Mouse (Mus musculus): ENCODE data around the gene Gpx4. TPM values are rescaled to one million over a fixed set of nuclear protein-coding genes. Genes with fewer than 3 reads are reported as not detected.

Gene Gpx4
- polyA plus RNA-seq, 1 experiment from 2014 or later: 747 TPM

GRCm38 (mm10) chr10:80017361-80017760 lies 29.6 kb upstream of the Gpx4 start:
- peaks cover 3% of the 10 kb centered on the region; the same call in 1 of the 2 replicates for H3K36me3 ChIP-seq
- H3K9me3 ChIP-seq (replicated peaks): no peaks in the 10 kb centered on the region
- H3K27me3 ChIP-seq (ENCODE audit: low read depth, poor library complexity, severe bottlenecking): peaks cover 85% of the 10 kb centered on the region
- WGBS: 63% methylated on average over 3 of the region's 3 CpGs
- 0 out of 2 replicates have a peak overlapping the region, but pooled peaks have one; percentile 2 for H3K4me3 ChIP-seq
- peaks cover 35% of the 10 kb centered on the region for H3K4me1 ChIP-seq
- no peak overlapping the region for H3K27ac ChIP-seq (replicated peaks)
- no peak for DNase-seq (ENCODE audit: low spot score)

- Histone ChIP-seq H3K4me3 (0 out of 2 replicates have a peak overlapping the region, but pooled peaks have one; percentile 2), H3K4me1 (peaks cover 35% of the 10 kb centered on the region), H3K9me3 (replicated peaks) (no peaks in the 10 kb centered on the region), H3K36me3 (peaks cover 5% of the 10 kb centered on the region), H3K27ac (replicated peaks) (no peak overlapping the region), H3K27me3 (ENCODE audit: low read depth, poor library complexity, severe bottlenecking) (peaks cover 81% of the 10 kb centered on the region)
- 82% methylated on average over 14 of the region's 14 CpGs for WGBS
- DNase-seq (ENCODE audit: low spot score): no peak
Measured at GRCm38 (mm10) chr10:80017771-80018170, 29.2 kb upstream of the Gpx4 start.

GRCm38 (mm10) chr10:80018739-80019297 lies 28.1 kb upstream of the Gpx4 start:
- H3K27ac ChIP-seq (replicated peaks): peak overlapping the region; percentile 85
- peak; percentile 40 for DNase-seq (ENCODE audit: low spot score)
- H3K4me1 ChIP-seq: peaks cover 35% of the 10 kb centered on the region
- H3K36me3 ChIP-seq: peaks cover 7% of the 10 kb centered on the region
- no peaks in the 10 kb centered on the region for H3K9me3 ChIP-seq (replicated peaks)
- peaks cover 71% of the 10 kb centered on the region for H3K27me3 ChIP-seq (ENCODE audit: low read depth, poor library complexity, severe bottlenecking)
- 6% methylated on average over 14 of the region's 15 CpGs for WGBS
- H3K4me3 ChIP-seq: peak overlapping the region; percentile 49

GRCm38 (mm10) chr10:80019471-80020131 lies 27.4 kb upstream of the Gpx4 start:
- Histone ChIP-seq H3K4me1 (peaks cover 37% of the 10 kb centered on the region), H3K4me3 (peak overlapping the region; percentile 49), H3K36me3 (peaks cover 7% of the 10 kb centered on the region), H3K27ac (replicated peaks) (peak overlapping the region; percentile 85), H3K27me3 (ENCODE audit: low read depth, poor library complexity, severe bottlenecking) (peaks cover 63% of the 10 kb centered on the region), H3K9me3 (replicated peaks) (no peaks in the 10 kb centered on the region)
- DNase-seq (ENCODE audit: low spot score): peak; percentile 57
- 5% methylated on average over 20 of the region's 20 CpGs for WGBS

- Histone ChIP-seq H3K4me1 (peaks cover 34% of the 10 kb centered on the region), H3K27me3 (ENCODE audit: low read depth, poor library complexity, severe bottlenecking) (peaks cover 57% of the 10 kb centered on the region), H3K4me3 (peak overlapping the region; percentile 49), H3K9me3 (replicated peaks) (no peaks in the 10 kb centered on the region), H3K27ac (replicated peaks) (peak overlapping the region; percentile 85; the same call in 1 of the 2 replicates), H3K36me3 (peaks cover 7% of the 10 kb centered on the region)
- 20% methylated on average over 11 of the region's 11 CpGs for WGBS
- no peak for DNase-seq (ENCODE audit: low spot score)
Measured at GRCm38 (mm10) chr10:80020191-80020590, 26.8 kb upstream of the Gpx4 start.

- H3K4me3 ChIP-seq: peak overlapping the region; percentile 49
Measured at GRCm38 (mm10) chr10:80020603-80021319, 26.2 kb upstream of the Gpx4 start.

GRCm38 (mm10) chr10:80021320-80021641 lies 25.7 kb upstream of the Gpx4 start:
- no peak overlapping the region for H3K4me3 ChIP-seq
- H3K27me3 ChIP-seq (ENCODE audit: low read depth, poor library complexity, severe bottlenecking): peaks cover 46% of the 10 kb centered on the region
- WGBS: 92% methylated on average over 13 of the region's 13 CpGs
- peaks cover 7% of the 10 kb centered on the region for H3K36me3 ChIP-seq
- no peak overlapping the region for H3K27ac ChIP-seq (replicated peaks)
- DNase-seq (ENCODE audit: low spot score): no peak
- peaks cover 41% of the 10 kb centered on the region for H3K4me1 ChIP-seq
- no peaks in the 10 kb centered on the region for H3K9me3 ChIP-seq (replicated peaks)

More at GRCm38 (mm10) chr10:80020603-80021319, 26.2 kb upstream of the Gpx4 start:
- Histone ChIP-seq H3K36me3 (peaks cover 7% of the 10 kb centered on the region), H3K4me1 (peaks cover 37% of the 10 kb centered on the region), H3K9me3 (replicated peaks) (no peaks in the 10 kb centered on the region), H3K27ac (replicated peaks) (no peak overlapping the region), H3K27me3 (ENCODE audit: low read depth, poor library complexity, severe bottlenecking) (peaks cover 51% of the 10 kb centered on the region)
- no peak for DNase-seq (ENCODE audit: low spot score)
- WGBS: 85% methylated on average over 18 of the region's 18 CpGs

GRCm38 (mm10) chr10:80022164-80022563 lies 24.8 kb upstream of the Gpx4 start:
- peaks cover 37% of the 10 kb centered on the region for H3K27me3 ChIP-seq (ENCODE audit: low read depth, poor library complexity, severe bottlenecking)
- H3K27ac ChIP-seq (replicated peaks): no peak overlapping the region
- H3K4me3 ChIP-seq: no peak overlapping the region; the same call in 1 of the 2 replicates
- 90% methylated on average over 12 of the region's 12 CpGs for WGBS
- no peaks in the 10 kb centered on the region for H3K9me3 ChIP-seq (replicated peaks)
- DNase-seq (ENCODE audit: low spot score): no peak
- H3K4me1 ChIP-seq: peaks cover 35% of the 10 kb centered on the region
- H3K36me3 ChIP-seq: peaks cover 7% of the 10 kb centered on the region

- no peak for DNase-seq (ENCODE audit: low spot score)
- Histone ChIP-seq H3K27ac (replicated peaks) (no peak overlapping the region), H3K36me3 (peaks cover 7% of the 10 kb centered on the region), H3K27me3 (ENCODE audit: low read depth, poor library complexity, severe bottlenecking) (peaks cover 31% of the 10 kb centered on the region), H3K9me3 (replicated peaks) (no peaks in the 10 kb centered on the region), H3K4me1 (peaks cover 35% of the 10 kb centered on the region), H3K4me3 (no peak overlapping the region)
- WGBS: 94% methylated on average over 8 of the region's 8 CpGs
Measured at GRCm38 (mm10) chr10:80022806-80023205, 24.2 kb upstream of the Gpx4 start.

GRCm38 (mm10) chr10:80023758-80024157 lies 23.2 kb upstream of the Gpx4 start:
- peaks cover 25% of the 10 kb centered on the region for H3K27me3 ChIP-seq (ENCODE audit: low read depth, poor library complexity, severe bottlenecking)
- peaks cover 7% of the 10 kb centered on the region for H3K36me3 ChIP-seq
- WGBS: 92% methylated on average over 5 of the region's 5 CpGs
- H3K9me3 ChIP-seq (replicated peaks): no peaks in the 10 kb centered on the region
- H3K4me1 ChIP-seq: peaks cover 32% of the 10 kb centered on the region
- no peak for DNase-seq (ENCODE audit: low spot score)
- H3K27ac ChIP-seq (replicated peaks): no peak overlapping the region
- H3K4me3 ChIP-seq: no peak overlapping the region

GRCm38 (mm10) chr10:80024229-80025043 lies 22.5 kb upstream of the Gpx4 start:
- no peak overlapping the region for H3K4me3 ChIP-seq
- H3K4me1 ChIP-seq: peaks cover 25% of the 10 kb centered on the region
- no peak for DNase-seq (ENCODE audit: low spot score)
- H3K27ac ChIP-seq (replicated peaks): 0 out of 2 replicates have a peak overlapping the region, but pooled peaks have one; percentile 52
- H3K36me3 ChIP-seq: peaks cover 7% of the 10 kb centered on the region
- H3K27me3 ChIP-seq (ENCODE audit: low read depth, poor library complexity, severe bottlenecking): peaks cover 18% of the 10 kb centered on the region
- H3K9me3 ChIP-seq (replicated peaks): no peaks in the 10 kb centered on the region
- WGBS: 80% methylated on average over 15 of the region's 15 CpGs

- 59% methylated on average over 4 of the region's 4 CpGs for WGBS
- Histone ChIP-seq H3K27ac (replicated peaks) (no peak overlapping the region), H3K36me3 (peaks cover 7% of the 10 kb centered on the region), H3K4me3 (no peak overlapping the region), H3K4me1 (peaks cover 19% of the 10 kb centered on the region), H3K27me3 (ENCODE audit: low read depth, poor library complexity, severe bottlenecking) (peaks cover 12% of the 10 kb centered on the region), H3K9me3 (replicated peaks) (no peaks in the 10 kb centered on the region)
- DNase-seq (ENCODE audit: low spot score): no peak
Measured at GRCm38 (mm10) chr10:80025044-80025347, 22.0 kb upstream of the Gpx4 start.

Measured in midbrain, embryonic 10.5 days (tissue).